Mouse (Mus musculus): ENCODE data around the gene Zfp786. TPM values are rescaled to one million over a fixed set of nuclear protein-coding genes. Genes with fewer than 3 reads are reported as not detected.

Zfp786 gene
- total and polyA plus RNA-seq, 3 experiments, result 0.26 to 9.3 (median 1.1) TPM

- peaks cover 32% of the 10 kb centered on the region for H3K36me3 ChIP-seq (replicated peaks)
- no peak for DNase-seq (ENCODE audit: low spot score)
- H3K4me1 ChIP-seq (ENCODE audit: insufficient read depth, low read depth, low read length), result peaks cover 13% of the 10 kb centered on the region
- no peak for ATAC-seq (ENCODE audit: extremely low read depth, insufficient number of reproducible peaks, low FRiP score, poor library complexity, severe bottlenecking)
- H3K4me3 ChIP-seq (ENCODE audit: low read depth, low read length), result no peak overlapping the region
- no peak for TF ChIP-seq CTCF (IDR thresholded peaks at IDR 0.05; ENCODE audit: low read depth, low read length)
- no peak for TF ChIP-seq GATA1 (IDR thresholded peaks at IDR 0.05; ENCODE audit: borderline replicate concordance, low read length)
- TF ChIP-seq GATA2 (IDR thresholded peaks at IDR 0.05; ENCODE audit: borderline replicate concordance, low read depth, low read length), result no peak
- TF ChIP-seq TAL1 (conservative IDR thresholded peaks at IDR 0.05; ENCODE audit: low read depth, low read length), result no peak
- no peak for TF ChIP-seq POLR2AphosphoS5 (IDR thresholded peaks at IDR 0.05; ENCODE audit: insufficient replicate concordance, low read depth, low read length)
- H3K27me3 ChIP-seq (ENCODE audit: insufficient read depth, low read length), result no peaks in the 10 kb centered on the region
- H3K9me3 ChIP-seq (replicated peaks), result no peaks in the 10 kb centered on the region
Observed at GRCm38 (mm10) chr6:47792533-47792932, 38.1 kb downstream of the Zfp786 start.

- no peak for ATAC-seq (ENCODE audit: extremely low read depth, insufficient number of reproducible peaks, low FRiP score, poor library complexity, severe bottlenecking)
- DNase-seq (ENCODE audit: low spot score), result peak; percentile 26
- Histone ChIP-seq H3K4me3 (ENCODE audit: low read depth, low read length) (no peak overlapping the region), H3K27me3 (ENCODE audit: insufficient read depth, low read length) (no peaks in the 10 kb centered on the region), H3K4me1 (ENCODE audit: insufficient read depth, low read depth, low read length) (peaks cover 13% of the 10 kb centered on the region), H3K9me3 (replicated peaks) (no peaks in the 10 kb centered on the region), H3K36me3 (replicated peaks) (peaks cover 16% of the 10 kb centered on the region)
- no peak for TF ChIP-seq TAL1 (conservative IDR thresholded peaks at IDR 0.05; ENCODE audit: low read depth, low read length)
- TF ChIP-seq GATA1 (IDR thresholded peaks at IDR 0.05; ENCODE audit: borderline replicate concordance, low read length), result no peak
- TF ChIP-seq CTCF (IDR thresholded peaks at IDR 0.05; ENCODE audit: low read depth, low read length), result no peak
- TF ChIP-seq POLR2AphosphoS5 (IDR thresholded peaks at IDR 0.05; ENCODE audit: insufficient replicate concordance, low read depth, low read length), result no peak
- TF ChIP-seq GATA2 (IDR thresholded peaks at IDR 0.05; ENCODE audit: borderline replicate concordance, low read depth, low read length), result no peak
Observed at GRCm38 (mm10) chr6:47790745-47791144, 39.9 kb downstream of the Zfp786 start.

- DNase-seq (ENCODE audit: low spot score) (peak; percentile 7), ATAC-seq (ENCODE audit: extremely low read depth, insufficient number of reproducible peaks, low FRiP score, poor library complexity, severe bottlenecking) (no peak)
- peaks cover 17% of the 10 kb centered on the region for H3K4me1 ChIP-seq (ENCODE audit: insufficient read depth, low read depth, low read length)
- no peaks in the 10 kb centered on the region for H3K27me3 ChIP-seq (ENCODE audit: insufficient read depth, low read length)
- no peaks in the 10 kb centered on the region for H3K36me3 ChIP-seq (replicated peaks)
- TF ChIP-seq TAL1 (conservative IDR thresholded peaks at IDR 0.05; ENCODE audit: low read depth, low read length) (no peak), GATA1 (IDR thresholded peaks at IDR 0.05; ENCODE audit: borderline replicate concordance, low read length) (no peak), GATA2 (IDR thresholded peaks at IDR 0.05; ENCODE audit: borderline replicate concordance, low read depth, low read length) (no peak), POLR2AphosphoS5 (IDR thresholded peaks at IDR 0.05; ENCODE audit: insufficient replicate concordance, low read depth, low read length) (no peak), CTCF (IDR thresholded peaks at IDR 0.05; ENCODE audit: low read depth, low read length) (no peak)
- peak overlapping the region; percentile 69 for H3K4me3 ChIP-seq (ENCODE audit: low read depth, low read length)
- no peaks in the 10 kb centered on the region for H3K9me3 ChIP-seq (replicated peaks)
Observed at GRCm38 (mm10) chr6:47788821-47789220, 41.8 kb downstream of the Zfp786 start.

DNA sequence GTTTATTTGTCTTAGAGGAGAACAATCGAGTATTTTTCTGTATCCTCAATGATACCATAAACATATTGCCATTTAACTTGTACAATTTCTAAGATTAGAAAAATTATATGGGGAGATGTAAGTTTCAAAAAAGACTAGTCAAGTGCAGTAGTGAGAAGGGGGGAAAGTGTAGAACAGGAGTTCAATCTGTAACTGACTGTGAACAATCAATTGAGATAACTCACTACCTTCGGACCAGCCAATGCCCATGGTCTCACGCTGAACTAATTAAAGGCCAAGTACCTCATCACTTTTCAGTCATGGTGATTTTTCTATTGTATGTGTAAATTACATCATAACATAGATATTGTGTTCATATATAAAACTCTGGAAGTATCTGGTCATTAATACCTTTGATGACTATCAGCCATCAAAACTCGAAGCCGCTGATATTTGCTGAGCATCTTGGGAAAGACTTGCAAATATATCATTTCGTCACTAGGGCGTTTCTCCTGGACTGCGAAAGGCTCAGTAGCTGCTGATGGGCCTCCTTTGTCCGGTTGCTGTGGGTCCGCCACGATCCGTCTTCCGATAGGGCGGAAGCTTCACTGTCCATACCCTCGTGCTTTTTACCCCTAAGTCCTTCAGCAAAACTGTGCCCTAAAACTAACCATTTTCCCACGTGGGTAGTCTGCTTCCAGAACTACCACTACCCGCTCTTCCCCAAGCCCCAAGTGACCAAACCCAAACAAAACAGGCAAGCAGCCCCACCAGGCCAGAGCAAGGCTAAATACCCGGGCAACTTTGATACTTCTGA is 42.5 kb downstream of the Zfp786 start:
- TF ChIP-seq CTCF (IDR thresholded peaks at IDR 0.05; ENCODE audit: low read depth, low read length) (no peak), GATA2 (IDR thresholded peaks at IDR 0.05; ENCODE audit: borderline replicate concordance, low read depth, low read length) (no peak), TAL1 (conservative IDR thresholded peaks at IDR 0.05; ENCODE audit: low read depth, low read length) (no peak), POLR2AphosphoS5 (IDR thresholded peaks at IDR 0.05; ENCODE audit: insufficient replicate concordance, low read depth, low read length) (no peak; the same call in 1 of the 2 replicates), GATA1 (IDR thresholded peaks at IDR 0.05; ENCODE audit: borderline replicate concordance, low read length) (no peak)
- ATAC-seq (ENCODE audit: extremely low read depth, insufficient number of reproducible peaks, low FRiP score, poor library complexity, severe bottlenecking) (peak; percentile 74), DNase-seq (ENCODE audit: low spot score) (peak; percentile 58)
- Histone ChIP-seq H3K9me3 (replicated peaks) (no peaks in the 10 kb centered on the region), H3K4me3 (ENCODE audit: low read depth, low read length) (peak overlapping the region; percentile 69), H3K4me1 (ENCODE audit: insufficient read depth, low read depth, low read length) (peaks cover 17% of the 10 kb centered on the region), H3K27me3 (ENCODE audit: insufficient read depth, low read length) (no peaks in the 10 kb centered on the region), H3K36me3 (replicated peaks) (no peaks in the 10 kb centered on the region)

DNA sequence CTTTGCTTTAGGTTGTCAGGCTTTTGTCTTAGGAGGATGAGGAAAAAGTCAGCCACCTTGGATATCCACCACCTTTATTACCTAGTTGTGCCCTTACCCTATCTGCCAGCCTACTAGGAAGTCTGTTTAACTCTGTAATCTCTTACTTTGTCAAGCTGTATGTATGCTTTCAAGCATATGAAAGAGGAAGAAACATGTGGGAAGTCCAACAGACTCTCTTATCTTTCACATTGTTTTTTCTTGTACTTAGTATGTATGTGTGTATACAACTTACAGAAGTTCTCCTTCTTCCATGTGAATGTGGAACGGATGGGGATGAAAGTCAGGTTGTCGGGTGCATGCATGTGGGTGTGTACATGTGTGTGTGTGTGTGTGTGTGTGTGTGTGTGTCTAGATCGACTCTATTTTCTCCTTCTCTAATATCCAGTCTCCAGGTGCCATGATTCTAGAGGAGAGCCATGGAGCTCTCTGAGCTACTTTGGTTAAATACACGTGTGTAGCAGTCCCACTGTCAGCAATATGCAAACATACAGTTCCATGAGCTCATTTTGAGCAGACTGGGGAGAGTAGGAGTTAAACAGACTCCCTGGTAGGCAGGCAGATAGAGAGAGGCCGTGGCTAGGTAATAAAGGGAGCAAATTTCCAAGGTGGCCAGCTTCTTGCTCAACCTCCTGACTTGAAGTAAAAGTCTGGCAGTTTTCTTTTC is 45.8 kb downstream of the Zfp786 start:
- no peaks in the 10 kb centered on the region for H3K9me3 ChIP-seq (replicated peaks)
- ATAC-seq (ENCODE audit: extremely low read depth, insufficient number of reproducible peaks, low FRiP score, poor library complexity, severe bottlenecking), result no peak
- H3K4me1 ChIP-seq (ENCODE audit: insufficient read depth, low read depth, low read length), result peaks cover 25% of the 10 kb centered on the region

More for the DNA sequence above, 45.8 kb downstream of the Zfp786 start:
- no peak for DNase-seq (ENCODE audit: low spot score)
- no peaks in the 10 kb centered on the region for H3K27me3 ChIP-seq (ENCODE audit: insufficient read depth, low read length)
- no peaks in the 10 kb centered on the region for H3K36me3 ChIP-seq (replicated peaks)
- no peak for TF ChIP-seq CTCF (IDR thresholded peaks at IDR 0.05; ENCODE audit: low read depth, low read length)
- TF ChIP-seq GATA2 (IDR thresholded peaks at IDR 0.05; ENCODE audit: borderline replicate concordance, low read depth, low read length), result no peak
- TF ChIP-seq GATA1 (IDR thresholded peaks at IDR 0.05; ENCODE audit: borderline replicate concordance, low read length), result no peak
- no peak for TF ChIP-seq TAL1 (conservative IDR thresholded peaks at IDR 0.05; ENCODE audit: low read depth, low read length)
- no peak for TF ChIP-seq POLR2AphosphoS5 (IDR thresholded peaks at IDR 0.05; ENCODE audit: insufficient replicate concordance, low read depth, low read length)
- no peak overlapping the region for H3K4me3 ChIP-seq (ENCODE audit: low read depth, low read length)

Measured in G1E (cell line).